Mouse (Mus musculus): ENCODE data around the gene Aip. TPM values are rescaled to one million over a fixed set of nuclear protein-coding genes. Genes with fewer than 3 reads are reported as not detected.
"Not testable (repeated sequence)": the region's sequence is repeated elsewhere in the genome, so short reads cannot be mapped to it uniquely, and the experiment has no call there.

The Aip gene
- polyA plus RNA-seq, 1 experiment from 2014 or later, result 26.8 TPM

GRCm38 (mm10) chr19:4131075-4131474 lies 5.4 kb upstream of the Aip start:
- Histone ChIP-seq H3K9ac (replicated peaks) (peak overlapping the region; percentile 55), H3K27me3 (ENCODE audit: insufficient read depth, low read length) (no peaks in the 10 kb centered on the region), H3K36me3 (replicated peaks; ENCODE audit: insufficient read depth, low read length) (peaks cover 46% of the 10 kb centered on the region), H3K4me3 (ENCODE audit: low read depth, low read length) (peak overlapping the region; percentile 53), H3K4me2 (ENCODE audit: low read depth, low read length) (peak overlapping the region; percentile 73), H3K9me3 (ENCODE audit: low read length) (no peaks in the 10 kb centered on the region), H3K27ac (ENCODE audit: low read depth) (peak overlapping the region; percentile 55; the same call in 1 of the 2 replicates), H3K4me1 (ENCODE audit: insufficient read depth) (peaks cover 28% of the 10 kb centered on the region)
- TF ChIP-seq EP300 (IDR thresholded peaks at IDR 0.05; ENCODE audit: low read depth) (no peak), CTCF (IDR thresholded peaks at IDR 0.05; ENCODE audit: low read depth) (no peak)
- DNase-seq (no peak), ATAC-seq (peak; percentile 54)
- WGBS (ENCODE audit: insufficient replicate concordance), result 62% methylated on average over 5 of the region's 5 CpGs

GRCm38 (mm10) chr19:4130106-4130505 lies 4.4 kb upstream of the Aip start:
- DNase-seq (no peak), ATAC-seq (no peak)
- WGBS (ENCODE audit: insufficient replicate concordance), result 81% methylated on average over 4 of the region's 4 CpGs
- TF ChIP-seq CTCF (IDR thresholded peaks at IDR 0.05; ENCODE audit: low read depth), result no peak
- TF ChIP-seq EP300 (IDR thresholded peaks at IDR 0.05; ENCODE audit: low read depth), result no peak
- peak overlapping the region; percentile 55 for H3K9ac ChIP-seq (replicated peaks)
- peaks cover 26% of the 10 kb centered on the region for H3K4me1 ChIP-seq (ENCODE audit: insufficient read depth)
- H3K36me3 ChIP-seq (replicated peaks; ENCODE audit: insufficient read depth, low read length), result peaks cover 46% of the 10 kb centered on the region
- no peaks in the 10 kb centered on the region for H3K27me3 ChIP-seq (ENCODE audit: insufficient read depth, low read length)
- no peaks in the 10 kb centered on the region for H3K9me3 ChIP-seq (ENCODE audit: low read length)
- H3K4me3 ChIP-seq (ENCODE audit: low read depth, low read length), result peak overlapping the region; percentile 53
- H3K27ac ChIP-seq (ENCODE audit: low read depth), result peak overlapping the region; percentile 42; the same call in 1 of the 2 replicates
- peak overlapping the region; percentile 73 for H3K4me2 ChIP-seq (ENCODE audit: low read depth, low read length)

- Histone ChIP-seq H3K4me1 (ENCODE audit: insufficient read depth) (peaks cover 32% of the 10 kb centered on the region), H3K27me3 (ENCODE audit: insufficient read depth, low read length) (no peaks in the 10 kb centered on the region), H3K27ac (ENCODE audit: low read depth) (0 out of 2 replicates have a peak overlapping the region, but pooled peaks have one; percentile 42), H3K9ac (replicated peaks) (no peak overlapping the region), H3K36me3 (replicated peaks; ENCODE audit: insufficient read depth, low read length) (peaks cover 46% of the 10 kb centered on the region), H3K4me2 (ENCODE audit: low read depth, low read length) (peak overlapping the region; percentile 73; the same call in 1 of the 2 replicates), H3K9me3 (ENCODE audit: low read length) (no peaks in the 10 kb centered on the region), H3K4me3 (ENCODE audit: low read depth, low read length) (no peak overlapping the region)
- ATAC-seq (no peak), DNase-seq (no peak)
- 93% methylated on average over 7 of the region's 7 CpGs for WGBS (ENCODE audit: insufficient replicate concordance)
- TF ChIP-seq CTCF (IDR thresholded peaks at IDR 0.05; ENCODE audit: low read depth) (no peak), EP300 (IDR thresholded peaks at IDR 0.05; ENCODE audit: low read depth) (no peak)
These were observed 3.8 kb upstream of the Aip start for GRCm38 (mm10) chr19:4129462-4129861.

- 59% methylated on average over 7 of the region's 7 CpGs for WGBS (ENCODE audit: insufficient replicate concordance)
- TF ChIP-seq EP300 (IDR thresholded peaks at IDR 0.05; ENCODE audit: low read depth) (no peak), CTCF (IDR thresholded peaks at IDR 0.05; ENCODE audit: low read depth) (no peak)
- no peak for ATAC-seq
These were observed 1.3 kb upstream of the Aip start for GRCm38 (mm10) chr19:4126759-4127495.

GRCm38 (mm10) chr19:4125268-4125667 lies 390 bp downstream of the Aip start:
- not testable (repeated sequence) for H3K9me3 ChIP-seq (ENCODE audit: low read length); H3K27me3 ChIP-seq (ENCODE audit: insufficient read depth, low read length); DNase-seq
- 28% methylated on average over 4 of the region's 4 CpGs for WGBS (ENCODE audit: insufficient replicate concordance)
- H3K9ac ChIP-seq (replicated peaks), result peak overlapping the region; percentile 59
- peak overlapping the region; percentile 67 for H3K4me3 ChIP-seq (ENCODE audit: low read depth, low read length)
- H3K36me3 ChIP-seq (replicated peaks; ENCODE audit: insufficient read depth, low read length), result peaks cover 22% of the 10 kb centered on the region
- peak overlapping the region; percentile 64 for H3K4me2 ChIP-seq (ENCODE audit: low read depth, low read length)
- peak; percentile 9 for ATAC-seq
- peak overlapping the region; percentile 78; the same call in 1 of the 2 replicates for H3K27ac ChIP-seq (ENCODE audit: low read depth)
- peaks cover 49% of the 10 kb centered on the region for H3K4me1 ChIP-seq (ENCODE audit: insufficient read depth)

More at GRCm38 (mm10) chr19:4126759-4127495, 1.3 kb upstream of the Aip start:
- no peak for DNase-seq
- H3K4me2 ChIP-seq (ENCODE audit: low read depth, low read length), result peak overlapping the region; percentile 70
- H3K9ac ChIP-seq (replicated peaks), result peak overlapping the region; percentile 82
- peaks cover 34% of the 10 kb centered on the region for H3K36me3 ChIP-seq (replicated peaks; ENCODE audit: insufficient read depth, low read length)
- H3K9me3 ChIP-seq (ENCODE audit: low read length), result no peaks in the 10 kb centered on the region
- peak overlapping the region; percentile 34; the same call in 1 of the 2 replicates for H3K27ac ChIP-seq (ENCODE audit: low read depth)
- H3K4me3 ChIP-seq (ENCODE audit: low read depth, low read length), result peak overlapping the region; percentile 67
- H3K4me1 ChIP-seq (ENCODE audit: insufficient read depth), result peaks cover 45% of the 10 kb centered on the region
- H3K27me3 ChIP-seq (ENCODE audit: insufficient read depth, low read length), result no peaks in the 10 kb centered on the region

- 0 out of 2 replicates have a peak overlapping the region, but pooled peaks have one; percentile 78 for H3K27ac ChIP-seq (ENCODE audit: low read depth)
- no peak for DNase-seq
- H3K9me3 ChIP-seq (ENCODE audit: low read length), result no peaks in the 10 kb centered on the region
- no peaks in the 10 kb centered on the region for H3K27me3 ChIP-seq (ENCODE audit: insufficient read depth, low read length)
- ATAC-seq, result no peak
- no peak overlapping the region for H3K4me3 ChIP-seq (ENCODE audit: low read depth, low read length)
- H3K4me1 ChIP-seq (ENCODE audit: insufficient read depth), result peaks cover 52% of the 10 kb centered on the region
- whole genome bisulfite sequencing (ENCODE audit: insufficient replicate concordance), result 81% methylated on average over 4 of the region's 4 CpGs
- TF ChIP-seq EP300 (IDR thresholded peaks at IDR 0.05; ENCODE audit: low read depth) (no peak), CTCF (IDR thresholded peaks at IDR 0.05; ENCODE audit: low read depth) (no peak)
- no peak overlapping the region for H3K9ac ChIP-seq (replicated peaks)
- H3K36me3 ChIP-seq (replicated peaks; ENCODE audit: insufficient read depth, low read length), result peaks cover 16% of the 10 kb centered on the region
- peak overlapping the region; percentile 64 for H3K4me2 ChIP-seq (ENCODE audit: low read depth, low read length)
These were observed 1.2 kb downstream of the Aip start for GRCm38 (mm10) chr19:4124432-4124831.

All from liver, postnatal 0 days (tissue).